Mouse (Mus musculus): Measurements from ENCODE around the gene Prpf4. TPM values are rescaled to one million over a fixed set of nuclear protein-coding genes. Genes with fewer than 3 reads are reported as not detected.

Prpf4 gene
- total and polyA plus RNA-seq, 3 experiments, result 18.1 to 33.7 (median 33.5) TPM

DNA sequence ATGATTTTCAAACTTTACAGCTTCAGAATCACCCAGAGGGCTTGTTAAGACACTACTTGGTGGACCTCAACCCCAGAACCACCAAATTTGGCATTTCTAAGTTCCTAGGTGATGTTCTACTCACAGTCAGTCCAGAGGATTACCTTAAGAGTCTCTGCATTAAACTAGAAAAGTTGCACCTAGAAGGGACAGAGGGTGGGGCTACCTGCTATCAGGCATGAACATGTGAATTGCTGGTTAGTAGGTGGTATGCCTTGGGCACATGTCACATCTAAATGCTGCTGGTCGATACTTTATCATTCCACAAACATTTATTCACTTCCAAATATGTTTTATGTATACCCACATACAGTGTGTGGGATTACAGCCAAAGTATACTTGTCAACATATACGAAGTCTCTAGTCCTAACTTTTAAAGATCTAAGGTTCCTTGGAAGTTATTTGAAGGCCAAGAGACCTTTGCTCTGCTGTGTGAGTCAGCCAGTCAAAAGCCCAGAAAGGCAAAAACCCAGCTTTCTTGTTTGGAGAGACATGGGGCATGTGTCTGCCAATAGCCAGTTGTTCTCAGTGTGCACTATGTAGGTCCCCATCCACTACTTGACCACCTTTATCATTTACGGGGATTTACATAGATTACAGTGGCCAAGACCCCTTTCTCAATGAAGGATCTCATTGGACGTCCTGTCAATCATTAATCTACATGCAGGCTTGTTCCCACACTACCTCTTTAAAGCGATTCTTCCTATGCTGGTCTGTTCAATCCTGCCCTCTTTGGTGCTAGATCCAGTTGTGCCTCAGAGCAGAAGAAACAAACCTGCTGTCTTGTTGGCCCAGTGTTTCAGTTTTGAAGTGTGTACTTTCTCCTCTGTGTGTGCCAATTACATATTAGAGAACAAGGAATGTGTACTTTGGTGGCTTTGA lies 18.7 kb upstream of the Prpf4 start:
- H3K4me3 ChIP-seq (replicated peaks in 1 of 3; ENCODE audit: low read depth in 2 of 3, low read length in 2 of 3, poor library complexity in 1 of 3), result no peak overlapping the region
- no peak overlapping the region for H3K4me2 ChIP-seq (ENCODE audit: insufficient read depth, low read depth, poor library complexity, severe bottlenecking)

GRCm38 (mm10) chr4:62391892-62392291 lies 16.7 kb upstream of the Prpf4 start:
- in situ Hi-C loops (cut with MboI; ENCODE audit: low pct_ligation_motif_present, low pct_unique_long_range_greater_than_20kb, low sequenced_read_pairs), result no loop called here
- H3K36me3 ChIP-seq (replicated peaks in 1 of 2; ENCODE audit: control insufficient read depth in 1 of 2, insufficient read depth in 1 of 2, low read length in 1 of 2), result peaks cover 32 to 82% of the 10 kb centered on the region in 2 experiments

More for the DNA sequence above, 18.7 kb upstream of the Prpf4 start:
- DNase-seq (ENCODE audit: extremely low read depth), result no peak
- in situ Hi-C loops (cut with MboI; ENCODE audit: low pct_ligation_motif_present, low pct_unique_long_range_greater_than_20kb, low sequenced_read_pairs), result no loop called here
- dilution Hi-C loops (cut with MboI; ENCODE audit: extremely low pct_ligation_motif_present, extremely low pct_unique_long_range_greater_than_20kb, low sequenced_read_pairs), result no loop called here
- Histone ChIP-seq H3K27me3 (replicated peaks) (no peaks in the 10 kb centered on the region), H3K36me3 (replicated peaks in 1 of 2; ENCODE audit: control insufficient read depth in 1 of 2, insufficient read depth in 1 of 2, low read length in 1 of 2) (peaks cover 24 to 74% of the 10 kb centered on the region in 2 experiments), H3K9ac (ENCODE audit: insufficient read depth, low read depth) (no peak overlapping the region), H3K4me1 (ENCODE audit: control insufficient read depth in 1 of 2, insufficient read depth in 2 of 2) (no peaks in the 10 kb centered on the region), H3K9me3 (replicated peaks; ENCODE audit: low read length) (no peaks in the 10 kb centered on the region), H3K27ac (ENCODE audit: insufficient read depth, low read depth) (no peak overlapping the region), H3K79me2 (replicated peaks; ENCODE audit: control insufficient read depth, extremely low read depth, insufficient read depth, poor library complexity, severe bottlenecking) (no peaks in the 10 kb centered on the region; the same call in 1 of the 2 replicates)
- TF ChIP-seq E2F4 (IDR thresholded peaks at IDR 0.05; ENCODE audit: insufficient replicate concordance, low read depth, low read length) (no peak), ZNF384 (IDR thresholded peaks at IDR 0.05; ENCODE audit: low read depth, low read length) (no peak), POLR2A (IDR thresholded peaks at IDR 0.05; ENCODE audit: low read depth, low read length) (no peak), SIN3A (IDR thresholded peaks at IDR 0.05; ENCODE audit: low read length) (no peak), TBP (conservative IDR thresholded peaks at IDR 0.05; ENCODE audit: low read depth, low read length) (no peak), CHD2 (IDR thresholded peaks at IDR 0.05; ENCODE audit: low read length) (no peak), RCOR1 (conservative IDR thresholded peaks at IDR 0.05; ENCODE audit: low read depth, low read length) (no peak)

GRCm38 (mm10) chr4:62393459-62393858 lies 15.1 kb upstream of the Prpf4 start:
- H3K9me3 ChIP-seq (replicated peaks; ENCODE audit: low read length), result no peaks in the 10 kb centered on the region
- no peaks in the 10 kb centered on the region for H3K27me3 ChIP-seq (replicated peaks)
- no peaks in the 10 kb centered on the region for H3K4me1 ChIP-seq (ENCODE audit: control insufficient read depth in 1 of 2, insufficient read depth in 2 of 2)
- in situ Hi-C loops (cut with MboI; ENCODE audit: low pct_ligation_motif_present, low pct_unique_long_range_greater_than_20kb, low sequenced_read_pairs), result no loop called here
- no peak overlapping the region for H3K27ac ChIP-seq (ENCODE audit: insufficient read depth, low read depth)
- H3K9ac ChIP-seq (ENCODE audit: insufficient read depth, low read depth), result no peak overlapping the region
- peaks cover 40 to 83% of the 10 kb centered on the region in 2 experiments for H3K36me3 ChIP-seq (replicated peaks in 1 of 2; ENCODE audit: control insufficient read depth in 1 of 2, insufficient read depth in 1 of 2, low read length in 1 of 2)
- no peak overlapping the region for H3K4me3 ChIP-seq (replicated peaks in 1 of 3; ENCODE audit: low read depth in 2 of 3, low read length in 2 of 3, poor library complexity in 1 of 3)
- H3K4me2 ChIP-seq (ENCODE audit: insufficient read depth, low read depth, poor library complexity, severe bottlenecking), result no peak overlapping the region
- no peak for DNase-seq (ENCODE audit: extremely low read depth)
- TF ChIP-seq MAX (IDR thresholded peaks at IDR 0.05; ENCODE audit: low read length) (no peak), POLR2AphosphoS2 (IDR thresholded peaks at IDR 0.05; ENCODE audit: low read depth, low read length) (no peak), BHLHE40 (IDR thresholded peaks at IDR 0.05; ENCODE audit: low read depth, low read length) (no peak), ZKSCAN1 (IDR thresholded peaks at IDR 0.05; ENCODE audit: borderline replicate concordance, low read depth, low read length) (no peak), CHD2 (IDR thresholded peaks at IDR 0.05; ENCODE audit: low read length) (no peak), CHD1 (IDR thresholded peaks at IDR 0.05; ENCODE audit: low read depth, low read length) (no peak), ZNF384 (IDR thresholded peaks at IDR 0.05; ENCODE audit: low read depth, low read length) (no peak), ELF1 (IDR thresholded peaks at IDR 0.05; ENCODE audit: low read depth, low read length) (no peak), SIN3A (IDR thresholded peaks at IDR 0.05; ENCODE audit: low read length) (no peak)
- dilution Hi-C loops (cut with MboI; ENCODE audit: extremely low pct_ligation_motif_present, extremely low pct_unique_long_range_greater_than_20kb, low sequenced_read_pairs), result no loop called here
- H3K79me2 ChIP-seq (replicated peaks; ENCODE audit: control insufficient read depth, extremely low read depth, insufficient read depth, poor library complexity, severe bottlenecking), result peaks cover 10% of the 10 kb centered on the region

More at GRCm38 (mm10) chr4:62391892-62392291, 16.7 kb upstream of the Prpf4 start:
- DNase-seq (ENCODE audit: extremely low read depth), result no peak
- no peaks in the 10 kb centered on the region for H3K4me1 ChIP-seq (ENCODE audit: control insufficient read depth in 1 of 2, insufficient read depth in 2 of 2)
- H3K4me2 ChIP-seq (ENCODE audit: insufficient read depth, low read depth, poor library complexity, severe bottlenecking), result no peak overlapping the region
- no peak overlapping the region for H3K27ac ChIP-seq (ENCODE audit: insufficient read depth, low read depth)
- H3K9ac ChIP-seq (ENCODE audit: insufficient read depth, low read depth), result no peak overlapping the region
- dilution Hi-C loops (cut with MboI; ENCODE audit: extremely low pct_ligation_motif_present, extremely low pct_unique_long_range_greater_than_20kb, low sequenced_read_pairs), result no loop called here
- H3K9me3 ChIP-seq (replicated peaks; ENCODE audit: low read length), result no peaks in the 10 kb centered on the region
- H3K4me3 ChIP-seq (replicated peaks in 1 of 3; ENCODE audit: low read depth in 2 of 3, low read length in 2 of 3, poor library complexity in 1 of 3), result no peak overlapping the region
- no peak for TF ChIP-seq E2F4 (IDR thresholded peaks at IDR 0.05; ENCODE audit: insufficient replicate concordance, low read depth, low read length)
- no peaks in the 10 kb centered on the region for H3K79me2 ChIP-seq (replicated peaks; ENCODE audit: control insufficient read depth, extremely low read depth, insufficient read depth, poor library complexity, severe bottlenecking)
- H3K27me3 ChIP-seq (replicated peaks), result no peaks in the 10 kb centered on the region
